Mouse (Mus musculus) embryonic fibroblast, embryonic 13.5 days (primary cell): ENCODE results near the gene Mcts1.

Experiments used
- CTCF ChIP-seq: IDR thresholded peaks from 2 replicates; pipeline ENCODE4 v1.5.1; 2011; ENCODE audit warnings: mild to moderate bottlenecking, control low read depth, low read length, moderate library complexity, borderline replicate concordance; ENCODE audit not compliant: insufficient read depth
- POLR2A ChIP-seq: IDR thresholded peaks from 2 replicates; pipeline ENCODE4 v1.6.1; 2011; ENCODE audit warnings: low read depth, mild to moderate bottlenecking, control low read depth, low read length, moderate library complexity

- TF ChIP-seq POLR2A (no peak), CTCF (no peak)
Measured at GRCm38 (mm10) chrX:38583261-38583660, 17.1 kb upstream of the Mcts1 start.
